9 mouse cellular contexts compared by ENCODE assay signal in genomic region chr6:3183819-3184199, GRCm38 (mm10).
DNase-seq lines count a peak whose midpoint lies in the region; ATAC-seq lines count a peak whose summit lies in the region.
"Had no signal": no experiment of that assay in that cellular context is flagged by ENCODE, and none has a peak within 500 bp of the region (broad histone marks: within the 10 kb centered on the region; RNA-seq: fewer than 3 reads in every experiment).

No protein-coding gene starts in this region.

- intact Hi-C loops in heart, postnatal 25 days (cut with DNase I), result no loop called here

- H3K9me3 ChIP-seq in embryonic facial prominence, embryonic 11.5 days (replicated peaks; ENCODE audit: control insufficient read depth, low read length), result peaks cover 16% of the 10 kb centered on the region

- H3K27me3 ChIP-seq in embryonic facial prominence, embryonic 11.5 days (ENCODE audit: control insufficient read depth, insufficient read depth, low read length), result no peaks in the 10 kb centered on the region

- no peak for ATAC-seq in embryonic facial prominence, embryonic 11.5 days (replicated peaks; ENCODE audit: insufficient number of reproducible peaks, low FRiP score, low TSS enrichment, low read depth)
- peak; percentile 31; the same call in 1 of the 2 replicates for ATAC-seq in megakaryocyte, adult 5-6 weeks (ENCODE audit: poor library complexity, severe bottlenecking)

- H3K4me2 ChIP-seq in embryonic facial prominence, embryonic 11.5 days (ENCODE audit: low read depth, low read length), result no peak overlapping the region

- H3K4me3 ChIP-seq in embryonic facial prominence, embryonic 11.5 days (ENCODE audit: low read depth, low read length), result no peak overlapping the region

- no peaks in the 10 kb centered on the region for H3K4me1 ChIP-seq in embryonic facial prominence, embryonic 11.5 days (ENCODE audit: control insufficient read depth, insufficient read depth, low read length)
- H3K4me1 ChIP-seq: neural tube, embryonic 12.5 days had no signal

- no peak overlapping the region for H3K27ac ChIP-seq in embryonic facial prominence, embryonic 11.5 days (replicated peaks; ENCODE audit: low read depth, low read length)
- H3K27ac ChIP-seq: neural tube, embryonic 12.5 days had no signal

- H3K9ac ChIP-seq in embryonic facial prominence, embryonic 11.5 days (replicated peaks; ENCODE audit: low read length), result no peak overlapping the region
- H3K9ac ChIP-seq: neural tube, embryonic 12.5 days had no signal

- no peaks in the 10 kb centered on the region for H3K36me3 ChIP-seq in embryonic facial prominence, embryonic 11.5 days (replicated peaks; ENCODE audit: control insufficient read depth, insufficient read depth, low read depth, low read length)
- H3K36me3 ChIP-seq: neural tube, embryonic 12.5 days had no signal

- peak; percentile 64 to 93 for DNase-seq in heart, adult 18-20 months
- DNase-seq in heart, postnatal 25 days (ENCODE audit: low spot score), result no peak
- DNase-seq in CD4-positive helper T cell, adult 2 months (ENCODE audit: low read depth, low spot score), result peak; percentile 70
- DNase-seq in adrenal gland, postnatal 25 days, result peak; percentile 88
- peak; percentile 36 for DNase-seq in embryonic facial prominence, embryonic 11.5 days (ENCODE audit: low spot score)
- DNase-seq in kidney, postnatal 25 days, result peak; percentile 66 to 86
- peak; percentile 49 for DNase-seq in thymus, postnatal 25 days

- 41% methylated on average over 5 of the region's 5 CpGs for WGBS in embryonic facial prominence, embryonic 11.5 days
